Mouse (Mus musculus): ENCODE data around the gene Ffar2.

- no peak for TF ChIP-seq CTCF (IDR thresholded peaks at IDR 0.05; ENCODE audit: low read depth, low read length)
- TF ChIP-seq GATA1 (IDR thresholded peaks at IDR 0.05; ENCODE audit: borderline replicate concordance, low read length): no peak
- no peak for TF ChIP-seq TAL1 (conservative IDR thresholded peaks at IDR 0.05; ENCODE audit: low read depth, low read length)
- no peak for TF ChIP-seq POLR2AphosphoS5 (IDR thresholded peaks at IDR 0.05; ENCODE audit: insufficient replicate concordance, low read depth, low read length)
- no peak for TF ChIP-seq GATA2 (IDR thresholded peaks at IDR 0.05; ENCODE audit: borderline replicate concordance, low read depth, low read length)
Measured at GRCm38 (mm10) chr7:30776104-30776503, 47.5 kb downstream of the Ffar2 start.
